Mouse (Mus musculus) layer of hippocampus, adult 9-11 months (tissue): ENCODE measurements around the gene Ccdc188.

Experiments
- DNase-seq: peaks from one replicate; pipeline ENCODE4 v3.0.0; 2022

Gene Ccdc188

GRCm38 (mm10) chr16:18203430-18204091 is 14.1 kb upstream of the Ccdc188 start:
- no peak for DNase-seq

- DNase-seq = peak; percentile 61
Measured at GRCm38 (mm10) chr16:18210701-18211416, 6.8 kb upstream of the Ccdc188 start.

- DNase-seq = peak; percentile 90
Measured at GRCm38 (mm10) chr16:18211417-18212171, 6.1 kb upstream of the Ccdc188 start.

- DNase-seq = peak; percentile 81
Measured at GRCm38 (mm10) chr16:18213689-18214088, 4.0 kb upstream of the Ccdc188 start.

GRCm38 (mm10) chr16:18214858-18215257 is 2.8 kb upstream of the Ccdc188 start:
- DNase-seq = no peak

- DNase-seq = no peak
Measured at GRCm38 (mm10) chr16:18218580-18218996, 909 bp downstream of the Ccdc188 start.

- DNase-seq = peak; percentile 63
Measured at GRCm38 (mm10) chr16:18220001-18220400, 2.3 kb downstream of the Ccdc188 start.

- no peak for DNase-seq
Measured at GRCm38 (mm10) chr16:18220856-18221542, 3.3 kb downstream of the Ccdc188 start.

- no peak for DNase-seq
Measured at GRCm38 (mm10) chr16:18221543-18221898, 3.8 kb downstream of the Ccdc188 start.

GRCm38 (mm10) chr16:18222188-18222587 is 4.5 kb downstream of the Ccdc188 start:
- DNase-seq = no peak

- DNase-seq = no peak
Measured at GRCm38 (mm10) chr16:18227187-18227586, 9.5 kb downstream of the Ccdc188 start.

GRCm38 (mm10) chr16:18227897-18228422 is 10.3 kb downstream of the Ccdc188 start:
- no peak for DNase-seq

- no peak for DNase-seq
Measured at GRCm38 (mm10) chr16:18228856-18229255, 11.2 kb downstream of the Ccdc188 start.

- peak; percentile 95 for DNase-seq
Measured at GRCm38 (mm10) chr16:18229622-18230021, 11.9 kb downstream of the Ccdc188 start.

GRCm38 (mm10) chr16:18230617-18231016 is 12.9 kb downstream of the Ccdc188 start:
- no peak for DNase-seq

GRCm38 (mm10) chr16:18231047-18231446 is 13.4 kb downstream of the Ccdc188 start:
- no peak for DNase-seq

GRCm38 (mm10) chr16:18231451-18231850 is 13.8 kb downstream of the Ccdc188 start:
- no peak for DNase-seq

GRCm38 (mm10) chr16:18233451-18233850 is 15.8 kb downstream of the Ccdc188 start:
- no peak for DNase-seq

GRCm38 (mm10) chr16:18233919-18234670 is 16.4 kb downstream of the Ccdc188 start:
- no peak for DNase-seq

GRCm38 (mm10) chr16:18234671-18235388 is 17.2 kb downstream of the Ccdc188 start, which contains the start of gene Zdhhc8:
Gene Zdhhc8, minus strand, starts transcription at chr16:18235136.
- DNase-seq = peak; percentile 80

GRCm38 (mm10) chr16:18235389-18236065 is 17.8 kb downstream of the Ccdc188 start:
- DNase-seq = peak; percentile 73
